Mouse (Mus musculus) embryo, embryonic 11 days (tissue): Measurements from ENCODE around the gene Abca15.
A peak's percentile ranks its signal among the peaks of the same experiment; 100 is the strongest.
"Not testable (repeated sequence)": the region's sequence is repeated elsewhere in the genome, so short reads cannot be mapped to it uniquely, and the experiment has no call there.

Experiments used
- DNase-seq: peaks from one replicate; pipeline ENCODE4 v3.0.0-alpha.2; 2015

The Abca15 gene

DNA sequence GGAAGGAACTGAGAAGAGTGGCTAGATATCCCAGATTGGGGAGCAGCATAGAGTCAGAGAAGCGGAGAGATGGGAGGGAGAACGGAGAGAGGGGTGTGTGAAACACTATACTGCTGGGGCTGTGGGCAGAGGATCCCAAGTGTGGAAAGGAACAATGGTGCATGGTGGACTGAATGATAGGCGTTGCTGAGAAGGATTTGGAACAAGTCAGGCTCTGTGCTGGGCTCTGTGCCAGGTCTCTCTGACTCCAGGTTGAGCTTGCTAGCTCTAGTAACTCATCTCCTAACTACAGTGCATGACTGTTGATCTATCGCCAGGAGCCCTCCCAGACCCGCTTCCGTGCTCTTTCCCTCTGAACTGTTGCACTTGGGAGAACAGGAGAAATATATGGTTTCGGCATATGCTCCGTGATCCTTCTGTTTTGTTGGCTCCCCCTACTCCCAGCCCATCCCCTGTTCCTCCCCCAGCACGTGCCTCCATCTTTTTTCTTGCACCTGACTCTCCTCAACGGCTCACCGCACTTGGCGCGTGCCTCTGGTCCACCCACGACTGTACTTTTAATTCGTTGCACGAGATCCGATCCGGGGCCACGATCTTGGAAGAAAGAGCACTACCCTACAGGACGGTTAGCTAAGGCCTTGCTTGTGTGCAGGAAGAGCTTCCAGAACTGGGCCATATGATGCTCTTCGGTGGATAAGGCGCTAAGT lies at the start of gene Abca15:
TSS of gene Abca15 (plus strand) at position 584 of the 707 bp plus-strand sequence.
- DNase-seq = no peak

GRCm38 (mm10) chr7:120285286-120285685 lies 43.2 kb upstream of the Abca15 start:
- no peak for DNase-seq

DNA sequence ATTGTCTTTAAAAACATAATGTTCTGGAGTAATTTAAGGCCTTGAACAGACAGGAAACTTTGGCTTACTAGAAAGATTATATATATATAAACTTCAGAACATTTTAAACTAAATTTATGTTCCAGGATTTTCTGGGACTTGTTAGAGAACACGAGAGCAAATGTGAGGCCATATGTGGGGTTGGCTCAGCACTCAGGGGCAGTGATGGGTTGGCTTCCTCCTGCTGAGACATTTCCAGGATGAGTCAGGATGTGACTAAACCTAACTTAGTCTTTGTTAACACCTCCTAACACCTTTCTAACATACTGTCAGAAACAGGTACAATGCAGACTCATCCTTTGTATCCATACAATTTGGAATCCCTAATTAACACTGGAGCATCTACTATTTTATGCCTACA lies 12.4 kb upstream of the Abca15 start:
- DNase-seq = no peak

- DNase-seq = no peak
Observed at GRCm38 (mm10) chr7:120322963-120323362, 5.5 kb upstream of the Abca15 start.

- not testable (repeated sequence) for DNase-seq
Observed at GRCm38 (mm10) chr7:120325911-120326310, 2.6 kb upstream of the Abca15 start.

DNA sequence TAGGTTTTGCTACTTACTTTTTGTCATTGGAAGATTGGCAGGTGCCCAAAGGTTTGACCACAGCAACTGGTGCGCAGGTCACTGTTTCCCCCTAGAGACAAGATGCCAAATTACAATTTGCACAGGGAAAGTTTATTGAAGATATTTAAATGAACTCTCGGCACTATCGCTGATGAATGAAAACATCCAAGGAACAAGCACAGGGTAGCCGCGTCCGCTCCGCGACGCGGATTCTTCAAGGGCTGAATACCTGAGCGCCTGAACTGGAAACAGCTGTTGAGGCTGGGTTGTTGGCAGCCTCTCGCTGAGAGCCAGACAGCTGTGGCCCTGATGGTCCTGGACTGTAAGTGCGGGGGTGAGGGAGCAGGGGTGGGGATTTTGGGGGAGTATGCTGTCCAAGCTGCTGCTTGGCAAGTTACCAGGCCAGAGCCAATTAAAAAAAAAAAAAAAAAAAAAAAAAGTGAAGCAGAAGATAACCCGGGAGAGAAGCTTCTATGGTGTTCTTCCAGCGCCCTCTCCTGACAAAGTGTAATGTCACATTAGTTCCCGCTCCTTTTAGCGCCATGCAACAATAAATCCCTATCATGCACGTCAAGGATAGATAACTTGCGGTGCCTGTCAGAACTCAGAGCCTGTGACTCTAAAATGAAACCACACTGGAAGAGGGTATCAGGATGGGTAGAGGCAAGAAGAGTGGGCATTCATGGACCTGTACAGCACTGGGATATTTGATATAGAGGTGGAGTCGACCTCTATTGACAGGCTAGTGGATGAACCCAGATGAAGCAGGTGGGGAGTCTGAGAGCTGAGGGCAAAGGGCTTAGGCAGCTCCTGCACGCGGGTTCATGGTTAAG lies 1.0 kb upstream of the Abca15 start:
- peak; percentile 53 for DNase-seq

GRCm38 (mm10) chr7:120361159-120361558 lies 32.7 kb downstream of the Abca15 start:
- peak; percentile 60 for DNase-seq

DNA sequence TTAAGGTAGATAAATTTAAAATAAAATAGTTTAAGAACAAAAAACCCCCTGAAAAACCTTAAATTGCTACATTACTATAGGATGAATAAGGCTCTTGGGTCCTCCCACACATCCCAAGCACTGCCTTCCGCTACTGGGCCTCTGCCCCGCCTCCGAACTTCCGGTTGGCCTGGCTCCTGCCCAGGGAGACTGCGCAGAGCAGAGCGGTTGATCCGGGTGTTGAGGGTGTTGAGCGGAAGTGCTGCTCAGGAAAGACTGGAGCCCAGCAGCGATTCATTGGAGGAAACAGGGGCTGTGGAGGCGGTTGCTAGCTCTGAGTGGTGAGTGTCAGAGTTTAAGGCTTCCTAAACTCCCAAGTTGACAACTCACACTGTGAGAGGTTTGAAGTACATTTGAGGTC lies 81.0 kb downstream of the Abca15 start, which contains the start of gene Abca16:
TSS of gene Abca16 (plus strand) at position 201 of the 400 bp plus-strand sequence.
- peak; percentile 5 for DNase-seq

DNA sequence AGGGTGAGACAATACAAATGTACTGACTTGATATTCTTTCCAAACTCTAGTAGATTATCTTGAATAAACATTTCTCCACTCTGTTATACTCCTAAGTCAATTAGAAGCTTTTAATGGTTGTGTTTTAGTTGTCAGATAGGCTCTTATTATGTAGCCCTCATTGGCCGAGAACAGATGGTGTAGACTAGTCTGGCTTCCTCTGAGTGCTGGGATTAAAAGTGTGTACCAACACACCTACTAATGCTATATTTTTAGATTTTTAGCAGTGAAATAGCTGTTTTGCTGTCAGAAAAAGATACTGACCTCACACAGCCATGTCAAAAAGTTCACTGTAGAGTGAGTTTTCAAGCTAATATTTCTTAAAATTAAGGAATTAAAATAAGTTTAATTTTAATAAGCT lies 83.9 kb downstream of the Abca15 start:
- DNase-seq = no peak

- DNase-seq = peak; percentile 61
Observed at GRCm38 (mm10) chr7:120426625-120427024, 98.2 kb downstream of the Abca15 start.

DNA sequence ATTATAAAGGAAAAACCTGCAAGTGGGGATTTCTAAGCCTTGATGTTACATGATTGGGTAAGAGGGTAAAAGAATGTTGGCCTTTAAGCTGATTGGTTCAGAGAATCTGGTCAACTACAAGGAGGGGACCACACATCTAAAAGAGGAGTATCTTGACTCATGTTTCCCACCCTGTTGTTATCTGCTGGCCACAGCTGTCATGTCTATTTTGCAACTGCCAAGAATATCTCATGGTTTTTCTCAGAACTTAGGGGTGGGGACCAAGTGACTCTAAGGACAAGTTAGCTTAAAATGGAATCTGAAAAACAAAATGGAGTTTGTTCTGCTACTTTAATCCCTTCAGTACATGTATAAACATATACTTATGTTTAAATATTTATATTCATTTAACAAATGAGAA lies 103.0 kb downstream of the Abca15 start:
- no peak for DNase-seq
